Mouse (Mus musculus) adrenal gland, adult 2 months (tissue): ENCODE measurements around the gene Tmem63a. TPM values are rescaled to one million over a fixed set of nuclear protein-coding genes. Genes with fewer than 3 reads are reported as not detected.

Experiments used
- DNase-seq: peaks from one replicate; pipeline ENCODE4 v3.0.0; 2021
- long read RNA-seq: library from polyadenylated mRNA; stranded (forward); transcript quantifications from one replicate; pipeline ENCODE4 v2.0.0, GENCODE M21; 2021
- polyA plus RNA-seq: library from polyadenylated mRNA; depleted of rRNA; stranded (reverse); fragments of >200 nt; gene quantifications from 2 replicates; pipeline ENCODE4 v1.2.3, GENCODE M21; 2012; rRNA removed
- total RNA-seq, 2 experiments: library from RNA; stranded (reverse); gene quantifications; 2 replicates each; pipeline ENCODE4 v1.2.3; 2021

Gene Tmem63a
- total RNA-seq (10 to 100 TPM; 52.8 to 66.0 TPM), polyA plus RNA-seq (135 and 238 TPM in 2 replicates)
- long read RNA-seq, transcript Tmem63a-201 (23 exons, 3,306 nt), result major isoform, 27 of 36 reads
- long read RNA-seq, partial matches to known transcripts, result 8 of 36 reads
- long read RNA-seq, other reads (novel, unspliced or antisense), result 1 of 36 reads

DNA sequence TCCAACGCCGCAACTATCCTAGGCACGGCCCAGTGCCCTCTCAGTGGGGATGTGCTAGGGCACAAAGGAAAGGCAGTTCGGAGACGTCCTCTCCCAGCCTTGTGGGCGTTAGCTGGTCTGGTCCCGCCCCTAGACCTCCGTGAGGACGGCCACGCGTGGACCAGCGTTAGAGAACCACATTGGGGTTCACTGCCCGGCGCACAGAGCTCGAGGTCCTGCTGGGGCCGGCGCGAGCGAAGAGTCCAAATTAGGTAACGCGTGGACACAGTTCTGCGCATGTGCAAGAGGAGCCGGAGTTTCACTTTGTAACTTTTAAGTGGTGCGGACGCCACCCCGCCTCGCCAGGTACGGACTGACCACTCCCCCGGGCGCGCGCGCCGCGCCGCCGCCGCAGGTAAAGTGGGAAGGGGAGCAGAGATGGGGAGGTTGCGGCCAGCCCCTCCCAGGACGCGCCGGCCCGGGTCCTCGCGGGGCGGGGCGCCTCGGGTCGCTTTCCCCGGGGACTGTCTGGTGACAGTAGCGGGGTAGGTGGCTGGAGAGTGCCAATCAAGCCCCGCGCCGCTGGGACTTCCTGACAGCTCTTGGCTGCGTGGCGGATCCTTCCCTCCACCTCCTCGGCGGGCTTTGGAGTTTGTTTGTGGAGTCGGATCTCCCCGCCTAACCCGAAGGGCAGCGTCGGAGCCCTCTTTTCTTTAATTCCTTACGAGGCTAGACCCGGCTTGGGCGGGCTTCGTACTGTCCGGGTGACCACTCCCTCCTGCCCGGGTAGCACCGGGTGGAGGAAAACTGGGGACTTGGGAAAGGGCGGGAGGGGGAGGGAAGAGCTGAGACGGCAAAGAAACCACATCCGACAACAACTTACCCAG is at the start of gene Tmem63a:
TSS of gene Tmem63a (plus strand) at position 179 of the 866 bp plus-strand sequence.
- peak; percentile 88 for DNase-seq

DNA sequence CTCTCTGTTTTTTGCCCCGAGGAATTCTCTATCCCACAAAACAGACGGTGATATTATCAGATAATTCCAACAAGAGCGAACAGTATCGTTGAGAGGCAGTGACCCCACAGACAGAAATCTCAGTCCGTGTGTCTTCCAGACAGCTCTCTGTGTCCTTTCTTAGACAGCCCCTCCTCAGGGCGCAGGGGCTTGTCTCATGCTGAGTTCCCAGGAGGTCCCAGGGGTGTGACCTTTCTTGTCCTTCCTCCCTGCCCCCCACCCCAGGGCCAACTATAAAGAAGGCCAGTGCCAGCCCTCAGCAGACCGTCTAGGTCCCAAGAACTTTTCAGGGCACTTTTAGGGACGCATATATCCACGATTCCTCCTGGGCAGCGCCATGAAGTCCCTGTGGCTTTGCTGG is 49.3 kb upstream of the Tmem63a start, which contains the start of gene Lefty2:
TSS of gene Lefty2 (plus strand) at position 301 of the 400 bp plus-strand sequence.
- no peak for DNase-seq

DNA sequence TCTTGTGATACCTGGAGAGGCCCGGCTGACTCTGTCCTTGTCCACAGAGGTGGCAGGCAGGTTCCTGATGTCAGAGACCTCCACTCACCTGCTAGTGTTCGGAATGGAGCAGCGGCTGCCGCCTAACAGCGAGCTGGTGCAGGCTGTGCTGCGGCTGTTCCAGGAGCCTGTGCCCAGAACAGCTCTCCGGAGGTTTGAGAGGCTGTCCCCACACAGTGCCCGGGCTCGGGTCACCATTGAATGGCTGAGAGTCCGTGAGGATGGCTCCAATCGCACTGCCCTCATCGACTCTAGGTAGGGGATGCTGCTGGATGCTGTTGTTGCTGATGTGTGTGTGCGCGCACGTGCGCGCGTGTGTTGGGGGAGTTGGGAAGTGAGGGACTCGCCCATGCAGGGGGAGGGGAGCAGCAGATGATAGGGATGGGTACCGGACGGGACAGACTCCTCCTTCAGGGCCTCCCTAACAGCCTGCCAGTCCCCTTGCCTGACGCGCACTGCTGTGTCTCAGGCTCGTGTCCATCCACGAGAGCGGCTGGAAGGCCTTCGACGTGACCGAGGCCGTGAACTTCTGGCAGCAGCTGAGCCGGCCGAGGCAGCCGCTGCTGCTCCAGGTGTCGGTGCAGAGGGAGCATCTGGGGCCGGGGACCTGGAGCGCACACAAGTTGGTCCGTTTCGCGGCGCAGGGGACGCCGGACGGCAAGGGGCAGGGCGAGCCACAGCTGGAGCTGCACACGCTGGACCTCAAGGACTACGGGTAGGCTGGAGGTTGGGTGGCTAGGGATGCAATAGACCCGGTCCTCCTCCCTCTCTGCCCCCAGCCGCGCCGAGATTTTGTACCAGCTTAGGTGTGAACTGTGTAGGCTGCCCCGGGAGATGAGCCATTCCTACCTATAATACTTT is 47.8 kb upstream of the Tmem63a start:
- peak; percentile 56 for DNase-seq

GRCm38 (mm10) chr1:180901107-180901506 is 41.0 kb upstream of the Tmem63a start:
- DNase-seq, result no peak

GRCm38 (mm10) chr1:180902915-180903314 is 39.2 kb upstream of the Tmem63a start:
- no peak for DNase-seq

GRCm38 (mm10) chr1:180903666-180904038 is 38.5 kb upstream of the Tmem63a start:
- DNase-seq, result no peak

GRCm38 (mm10) chr1:180904039-180904814 is 37.9 kb upstream of the Tmem63a start, which contains the start of gene Pycr2:
Gene Pycr2, plus strand, starts transcription at chr1:180904293.
- DNase-seq, result peak; percentile 96

DNA sequence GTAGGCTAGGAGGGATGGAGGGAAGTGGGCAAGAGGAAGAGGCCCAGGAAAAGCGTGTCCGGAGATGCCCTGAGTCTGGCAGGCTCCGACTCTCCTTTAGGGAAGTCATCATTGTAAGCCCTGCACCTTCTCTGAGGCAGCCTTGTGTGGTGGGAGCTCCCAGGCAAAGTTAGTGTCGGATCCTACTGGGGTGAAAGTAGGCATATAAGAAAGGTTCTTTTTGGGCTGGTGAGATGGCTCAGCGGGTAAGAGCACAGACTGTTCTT is 37.4 kb upstream of the Tmem63a start:
- DNase-seq, result no peak

GRCm38 (mm10) chr1:180905307-180905706 is 36.8 kb upstream of the Tmem63a start:
- no peak for DNase-seq

- DNase-seq, result no peak
Observed at GRCm38 (mm10) chr1:180905876-180906275, 36.3 kb upstream of the Tmem63a start.

DNA sequence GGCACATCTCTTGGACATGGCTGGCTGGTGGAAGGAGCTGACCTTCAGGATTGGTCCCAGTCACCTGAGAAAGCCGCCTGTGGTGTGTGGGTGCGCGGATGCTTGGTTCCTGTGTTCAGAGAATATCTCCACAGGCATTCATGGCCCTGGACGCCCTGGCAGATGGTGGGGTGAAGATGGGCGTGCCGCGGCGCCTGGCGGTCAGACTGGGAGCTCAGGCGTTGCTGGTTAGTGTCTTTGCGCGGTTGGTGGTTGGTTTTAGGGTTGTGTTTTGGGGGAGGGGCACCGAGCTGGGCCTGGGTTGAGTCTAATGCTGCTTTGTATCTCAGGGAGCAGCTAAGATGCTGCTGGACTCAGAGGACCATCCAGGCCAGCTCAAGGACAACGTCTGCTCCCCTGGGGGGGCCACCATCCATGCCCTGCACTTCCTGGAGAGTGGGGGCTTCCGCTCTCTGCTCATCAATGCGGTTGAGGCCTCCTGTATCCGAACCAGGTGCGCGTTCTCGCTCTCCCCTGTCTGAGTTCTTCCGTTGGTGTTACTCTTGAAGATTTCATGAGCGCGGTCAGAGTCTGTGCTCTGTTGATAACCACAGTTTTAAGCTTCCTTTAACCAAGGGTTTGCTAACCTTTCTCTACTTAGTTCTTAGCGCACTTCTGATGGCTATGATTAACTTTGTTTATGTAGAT is 35.5 kb upstream of the Tmem63a start:
- DNase-seq, result no peak

- DNase-seq, result no peak
Observed at GRCm38 (mm10) chr1:180911138-180911537, 31.0 kb upstream of the Tmem63a start.

DNA sequence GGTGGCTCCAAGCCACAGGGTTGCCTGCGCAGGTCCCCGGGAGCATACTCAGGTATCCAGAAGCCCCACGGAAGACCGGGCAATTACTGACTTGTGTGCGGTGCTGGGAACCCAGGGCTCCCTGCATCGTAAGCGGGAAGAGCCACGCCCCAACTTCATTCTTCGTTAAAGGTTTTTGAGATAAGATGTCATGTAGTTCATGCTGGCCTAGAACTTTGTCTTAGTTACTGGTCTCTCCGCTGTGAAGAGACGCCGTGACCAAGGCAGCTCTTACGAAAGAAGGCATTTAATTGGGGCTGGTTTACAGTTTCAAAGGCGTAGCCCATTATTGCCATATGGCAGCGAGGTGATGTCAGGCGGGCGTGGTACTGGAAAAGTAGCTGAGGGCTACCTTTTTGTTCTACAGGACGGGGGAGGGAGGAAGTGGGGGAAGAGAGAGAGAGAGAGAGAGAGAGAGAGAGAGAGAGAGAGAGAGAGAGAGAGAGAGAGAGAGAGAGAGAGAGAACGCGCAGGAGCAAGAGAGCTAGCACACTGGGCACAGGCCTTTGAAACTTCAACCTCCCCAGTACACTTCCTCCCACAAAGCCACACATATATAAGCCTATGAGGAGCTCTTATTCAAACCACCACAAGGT is 30.4 kb upstream of the Tmem63a start:
- DNase-seq, result no peak

DNA sequence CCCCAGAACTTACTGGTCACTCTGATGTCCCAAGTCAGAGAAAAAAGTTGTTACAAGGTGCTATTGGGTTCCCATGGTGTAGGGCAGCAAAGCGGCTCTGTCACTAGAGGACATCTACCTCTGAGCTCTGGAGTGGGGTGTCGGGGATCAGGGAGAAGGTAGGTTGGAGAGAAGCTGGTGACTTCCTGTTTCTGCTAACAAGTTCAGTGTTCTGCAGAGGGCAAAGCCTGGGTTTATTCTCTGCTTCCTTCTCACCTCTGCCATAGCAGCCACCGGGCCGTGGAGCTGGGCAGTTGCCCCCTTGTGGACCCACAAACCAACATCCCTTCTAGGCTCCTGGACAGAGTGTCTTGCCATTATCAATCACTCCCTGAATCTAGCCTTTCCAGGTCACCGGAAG is 29.4 kb upstream of the Tmem63a start:
- no peak for DNase-seq

- no peak for DNase-seq
Observed at GRCm38 (mm10) chr1:180913797-180914196, 28.3 kb upstream of the Tmem63a start.

GRCm38 (mm10) chr1:180916425-180916824 is 25.7 kb upstream of the Tmem63a start:
- DNase-seq, result no peak

DNA sequence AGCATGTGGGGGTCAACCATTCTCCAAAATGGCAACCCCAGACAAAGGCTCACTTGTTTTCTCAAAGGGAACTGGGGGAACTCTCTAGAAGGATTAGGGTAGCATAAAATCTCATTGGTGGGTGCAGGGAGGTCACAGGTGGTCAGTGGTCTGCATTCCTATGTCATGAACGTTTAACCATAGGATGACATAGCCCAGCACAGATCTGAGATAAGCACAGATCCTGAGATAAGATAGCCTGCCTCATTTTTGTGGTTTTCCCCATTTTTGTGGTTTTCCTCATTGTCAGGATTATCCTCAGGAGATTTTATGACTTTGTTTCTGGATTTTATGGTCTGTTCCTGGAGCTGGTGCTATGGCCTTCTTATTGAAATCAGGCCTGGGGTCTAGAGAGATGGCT is 25.1 kb upstream of the Tmem63a start:
- no peak for DNase-seq

DNA sequence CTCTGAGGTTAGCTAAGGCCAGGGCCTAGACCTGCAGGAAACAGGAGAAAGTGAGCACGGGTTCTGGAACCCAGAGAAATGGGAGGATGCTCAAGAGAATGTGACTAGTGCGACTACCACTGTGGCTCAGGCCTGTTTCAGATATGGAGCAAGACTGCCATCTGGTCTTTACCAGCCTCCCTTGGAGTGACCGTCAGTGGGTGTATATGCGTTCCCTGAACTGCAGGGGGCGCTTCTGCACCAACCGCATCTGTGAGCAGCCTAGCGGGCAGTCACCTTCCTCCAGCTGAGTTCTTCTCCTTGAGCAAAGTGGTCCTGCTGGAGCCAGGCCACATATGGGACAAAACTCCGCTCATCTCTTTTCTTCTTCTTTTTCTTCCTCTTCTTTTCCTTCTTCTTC is 22.5 kb upstream of the Tmem63a start:
- peak; percentile 50 for DNase-seq

- no peak for DNase-seq
Observed at GRCm38 (mm10) chr1:180922273-180923048, 19.7 kb upstream of the Tmem63a start.

DNA sequence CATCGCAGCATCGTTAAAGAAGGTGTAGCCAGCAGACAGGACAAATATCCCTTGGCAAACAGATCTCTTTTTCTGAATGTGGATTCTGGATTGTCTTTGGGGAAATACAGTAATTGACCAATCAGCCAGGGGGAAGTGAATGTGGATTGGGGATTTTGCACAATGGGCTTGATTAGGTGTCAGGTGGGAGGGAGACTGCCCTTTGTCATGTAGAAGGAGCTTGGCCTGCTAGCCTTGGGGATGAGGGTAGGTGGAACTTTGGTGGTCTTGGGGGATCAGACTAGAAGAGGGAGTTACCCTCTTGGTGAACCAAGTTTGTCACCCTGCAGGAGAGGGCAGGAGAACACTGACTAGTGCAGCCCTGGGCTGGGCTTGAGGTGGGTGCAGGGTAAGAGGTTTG is 17.4 kb upstream of the Tmem63a start:
- DNase-seq, result no peak
